Mouse (Mus musculus) heart, postnatal 0 days (tissue): ENCODE measurements at regions not wholly inside any gene's neighbourhood (a gene's known extent, or its start where the extent isn't known, plus 50 kb on each side); places are given as distances from the start of the nearest gene placed in this dataset.

Experiments
- ATAC-seq: fragments of 200-750 bp; cut with Nextera tagmentation; 2 replicates; pipeline ENCODE4 v1.8.0; 2017; ENCODE audit warnings: low read depth, moderate number of reproducible peaks, moderate library complexity; ENCODE audit not compliant: insufficient read depth
- DNase-seq: peaks from one replicate; pipeline ENCODE4 v3.0.0-alpha.2; 2016; ENCODE audit warnings: low spot score
- H3K27ac ChIP-seq: fragments of 300-500 bp; sonication (generic); 2 replicates; pipeline ENCODE4 v1.5.1; 2014; ENCODE audit warnings: low read depth, mild to moderate bottlenecking
- H3K27me3 ChIP-seq: fragments of 300-500 bp; sonication (generic); 2 replicates; pipeline ENCODE4 v1.6.1; 2014; ENCODE audit warnings: low read length, mixed read lengths; ENCODE audit not compliant: control insufficient read depth, insufficient read depth
- H3K36me3 ChIP-seq: fragments of 300-500 bp; sonication (generic); replicated peaks from 2 replicates; pipeline ENCODE4 v1.6.1; 2014; ENCODE audit warnings: low read length, mixed read lengths; ENCODE audit not compliant: control insufficient read depth, insufficient read depth
- H3K4me1 ChIP-seq: fragments of 300-500 bp; sonication (generic); 2 replicates; pipeline ENCODE4 v1.6.1; 2014; ENCODE audit warnings: antibody characterized with exemption; ENCODE audit not compliant: control insufficient read depth, insufficient read depth
- H3K4me2 ChIP-seq: fragments of 300-500 bp; sonication (generic); 2 replicates; pipeline ENCODE4 v1.6.1; 2014; ENCODE audit warnings: low read depth, mild to moderate bottlenecking, low read length, moderate library complexity
- H3K4me3 ChIP-seq: fragments of 300-500 bp; sonication (generic); 2 replicates; pipeline ENCODE4 v1.5.1; 2014; ENCODE audit warnings: low read depth, low read length
- H3K9ac ChIP-seq: fragments of 300-500 bp; sonication (generic); replicated peaks from 2 replicates; pipeline ENCODE4 v1.6.1; 2014; ENCODE audit warnings: low read depth, low read length, mixed read lengths
- H3K9me3 ChIP-seq: fragments of 300-500 bp; sonication (generic); replicated peaks from 2 replicates; pipeline ENCODE4 v1.6.1; 2016; ENCODE audit warnings: low read length; ENCODE audit not compliant: control insufficient read depth
- CTCF ChIP-seq: IDR thresholded peaks from 2 replicates; pipeline ENCODE4 v1.5.1; 2016; ENCODE audit warnings: antibody characterized with exemption, control low read depth, low read depth
- EP300 ChIP-seq: IDR thresholded peaks from 2 replicates; pipeline ENCODE4 v1.6.1; 2016; ENCODE audit warnings: antibody characterized with exemption, low read depth
- WGBS: fragments of 180-500 bp; shearing (Covaris S2); extraction: QIAGEN DNeasy Blood & Tissue Kit; methylation state at CpG from one replicate; pipeline ENCODE4 v1.1.7; 2014; 5-methylcytosine and 5-hydroxymethylcytosine counted together

GRCm38 (mm10) chr11:31818032-31818431 lies 54.0 kb upstream of the Cpeb4 start:
- Histone ChIP-seq H3K4me1 (no peaks in the 10 kb centered on the region), H3K36me3 (no peaks in the 10 kb centered on the region), H3K9me3 (no peaks in the 10 kb centered on the region), H3K4me3 (no peak overlapping the region), H3K9ac (no peak overlapping the region), H3K27ac (no peak overlapping the region), H3K27me3 (no peaks in the 10 kb centered on the region), H3K4me2 (no peak overlapping the region)
- ATAC-seq (no peak), DNase-seq (no peak)
- no peak for TF ChIP-seq EP300
- TF ChIP-seq CTCF: no peak
- WGBS: 71% methylated on average over 7 of the region's 7 CpGs

- TF ChIP-seq EP300 (no peak), CTCF (no peak)
- H3K27ac ChIP-seq: no peak overlapping the region
- no peak overlapping the region for H3K4me3 ChIP-seq
- H3K4me2 ChIP-seq: no peak overlapping the region
- no peaks in the 10 kb centered on the region for H3K36me3 ChIP-seq
- H3K27me3 ChIP-seq: no peaks in the 10 kb centered on the region
- DNase-seq (no peak), ATAC-seq (no peak)
- WGBS: 76% methylated on average over 4 of the region's 4 CpGs
- no peak overlapping the region for H3K9ac ChIP-seq
- H3K9me3 ChIP-seq: no peaks in the 10 kb centered on the region
- H3K4me1 ChIP-seq: 0 out of 2 replicates have a peak, but pooled peaks cover 10% of the 10 kb centered on the region
Observed at GRCm38 (mm10) chr11:31819964-31820363, 52.0 kb upstream of the Cpeb4 start.

- 59% methylated on average over 12 of the region's 12 CpGs for WGBS
- TF ChIP-seq EP300 (no peak), CTCF (no peak)
- 0 out of 2 replicates have a peak, but pooled peaks cover 10% of the 10 kb centered on the region for H3K4me1 ChIP-seq
Observed at GRCm38 (mm10) chr11:31821479-31822411, 50.3 kb upstream of the Cpeb4 start.

More at GRCm38 (mm10) chr11:31821479-31822411, 50.3 kb upstream of the Cpeb4 start:
- ATAC-seq: no peak
- H3K27ac ChIP-seq: no peak overlapping the region; the same call in 1 of the 2 replicates
- no peaks in the 10 kb centered on the region for H3K36me3 ChIP-seq
- no peak overlapping the region for H3K9ac ChIP-seq
- H3K4me2 ChIP-seq: no peak overlapping the region
- no peak for DNase-seq
- H3K9me3 ChIP-seq: no peaks in the 10 kb centered on the region
- no peak overlapping the region for H3K4me3 ChIP-seq
- H3K27me3 ChIP-seq: no peaks in the 10 kb centered on the region
